Mouse (Mus musculus) liver, postnatal 0 days (tissue): ENCODE measurements at regions not wholly inside any gene's neighbourhood (a gene's known extent, or its start where the extent isn't known, plus 50 kb on each side); places are given as distances from the start of the nearest gene placed in this dataset.

Source experiments
- CTCF ChIP-seq: sonication (generic); IDR thresholded peaks from 2 replicates; pipeline ENCODE4 v1.5.1; 2016; ENCODE audit warnings: antibody characterized with exemption, low read depth
- EP300 ChIP-seq: IDR thresholded peaks from 2 replicates; pipeline ENCODE4 v1.6.1; 2016; ENCODE audit warnings: antibody characterized with exemption, low read depth, mild to moderate bottlenecking

GRCm38 (mm10) chr5:45099082-45099481 is 299.6 kb upstream of the Ldb2 start:
- TF ChIP-seq CTCF (no peak), EP300 (no peak)
